Mouse (Mus musculus) erythroblast, embryonic 14.5 days (primary cell): ENCODE data around the gene Fars2. TPM values are rescaled to one million over a fixed set of nuclear protein-coding genes. Genes with fewer than 3 reads are reported as not detected.
A peak's percentile ranks its signal among the peaks of the same experiment; 100 is the strongest.

Experiments used
- H3K27me3 ChIP-seq: 2 replicates; pipeline ENCODE4 v1.6.1; 2012; ENCODE audit warnings: inconsistent platforms; ENCODE audit not compliant: control insufficient read depth
- H3K36me3 ChIP-seq: 2 replicates; pipeline ENCODE4 v1.6.1; 2012; ENCODE audit warnings: mild to moderate bottlenecking, inconsistent platforms; ENCODE audit not compliant: control insufficient read depth
- H3K4me1 ChIP-seq: 2 replicates; pipeline ENCODE4 v1.6.1; 2012; ENCODE audit warnings: inconsistent platforms; ENCODE audit not compliant: control insufficient read depth
- H3K4me3 ChIP-seq: replicated peaks from 2 replicates; pipeline ENCODE3; 2012; ENCODE audit warnings: moderate library complexity, mild to moderate bottlenecking, inconsistent platforms
- H3K9me3 ChIP-seq: 2 replicates; pipeline ENCODE4 v1.6.1; 2012; ENCODE audit warnings: low read length, inconsistent platforms, mixed read lengths; ENCODE audit not compliant: control insufficient read depth
- GATA1 ChIP-seq: IDR thresholded peaks from 2 replicates; pipeline ENCODE4 v1.6.1; 2012; ENCODE audit warnings: low read length, inconsistent platforms, mixed read lengths
- TAL1 ChIP-seq: IDR thresholded peaks from 3 replicates; pipeline ENCODE4 v1.6.1; 2012; ENCODE audit warnings: low read length, inconsistent platforms, mixed read lengths
- polyA plus RNA-seq: library from polyadenylated mRNA; stranded (reverse); fragments of >175 nt; gene quantifications from 2 replicates; pipeline ENCODE4 v1.2.3, GENCODE M21; 2012

Gene Fars2
- polyA plus RNA-seq, 1 experiment: 7.4 TPM

GRCm38 (mm10) chr13:36105591-36105990, 11.6 kb upstream of the Fars2 start:
- no peaks in the 10 kb centered on the region for H3K27me3 ChIP-seq
- H3K4me1 ChIP-seq: peaks cover 25% of the 10 kb centered on the region
- TF ChIP-seq TAL1: no peak
- no peak for TF ChIP-seq GATA1

GRCm38 (mm10) chr13:36108528-36108927, 8.7 kb upstream of the Fars2 start:
- H3K27me3 ChIP-seq: no peaks in the 10 kb centered on the region
- H3K9me3 ChIP-seq: no peaks in the 10 kb centered on the region
- TF ChIP-seq TAL1: no peak
- no peak for TF ChIP-seq GATA1
- no peak overlapping the region for H3K4me3 ChIP-seq
- peaks cover 32% of the 10 kb centered on the region for H3K4me1 ChIP-seq
- H3K36me3 ChIP-seq: peaks cover 29% of the 10 kb centered on the region

More at GRCm38 (mm10) chr13:36105591-36105990, 11.6 kb upstream of the Fars2 start:
- peaks cover 22% of the 10 kb centered on the region for H3K36me3 ChIP-seq
- no peak overlapping the region for H3K4me3 ChIP-seq
- H3K9me3 ChIP-seq: no peaks in the 10 kb centered on the region

- no peak overlapping the region for H3K4me3 ChIP-seq
- no peaks in the 10 kb centered on the region for H3K9me3 ChIP-seq
- peaks cover 52% of the 10 kb centered on the region for H3K4me1 ChIP-seq
- no peak for TF ChIP-seq GATA1
- TF ChIP-seq TAL1: no peak
- no peaks in the 10 kb centered on the region for H3K27me3 ChIP-seq
- peaks cover 27% of the 10 kb centered on the region for H3K36me3 ChIP-seq
Observed at GRCm38 (mm10) chr13:36111331-36111730, 5.9 kb upstream of the Fars2 start.

GRCm38 (mm10) chr13:36113181-36113580, 4.0 kb upstream of the Fars2 start:
- Histone ChIP-seq H3K9me3 (no peaks in the 10 kb centered on the region), H3K4me3 (no peak overlapping the region), H3K4me1 (peaks cover 56% of the 10 kb centered on the region), H3K36me3 (peaks cover 27% of the 10 kb centered on the region), H3K27me3 (no peaks in the 10 kb centered on the region)
- TF ChIP-seq GATA1 (no peak), TAL1 (no peak)

- H3K4me3 ChIP-seq: peak overlapping the region; percentile 73
- H3K4me1 ChIP-seq: peaks cover 65% of the 10 kb centered on the region
- H3K9me3 ChIP-seq: no peaks in the 10 kb centered on the region
- TF ChIP-seq GATA1: no peak
- no peak for TF ChIP-seq TAL1
- peaks cover 14% of the 10 kb centered on the region for H3K36me3 ChIP-seq
- H3K27me3 ChIP-seq: no peaks in the 10 kb centered on the region
Observed at GRCm38 (mm10) chr13:36116520-36117142, 581 bp upstream of the Fars2 start.

DNA sequence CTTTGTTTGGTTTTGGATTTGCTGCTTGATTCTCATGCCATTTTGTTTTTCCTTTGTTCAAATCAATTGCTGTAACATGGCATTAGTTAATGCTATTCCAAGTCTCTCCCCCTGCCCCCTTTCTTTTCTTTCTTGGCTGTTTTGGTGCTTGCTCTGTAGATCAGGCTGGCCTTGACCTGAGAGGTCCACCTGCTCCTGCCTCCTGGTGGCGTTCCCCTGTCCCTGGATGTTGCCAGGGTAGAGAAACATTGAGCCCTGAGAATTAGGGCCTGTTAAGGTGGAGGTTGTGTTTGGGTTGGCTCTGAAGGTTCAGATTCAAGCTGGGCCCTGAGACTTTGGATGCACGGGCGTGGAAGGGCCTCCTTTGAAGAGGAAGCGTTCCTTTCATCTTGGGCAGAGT, 2.5 kb downstream of the Fars2 start:
- H3K36me3 ChIP-seq: peaks cover 2% of the 10 kb centered on the region; the same call in 1 of the 2 replicates
- TF ChIP-seq GATA1: no peak
- TF ChIP-seq TAL1: no peak
- H3K27me3 ChIP-seq: no peaks in the 10 kb centered on the region
- H3K4me1 ChIP-seq: peaks cover 50% of the 10 kb centered on the region
- no peaks in the 10 kb centered on the region for H3K9me3 ChIP-seq
- H3K4me3 ChIP-seq: no peak overlapping the region

DNA sequence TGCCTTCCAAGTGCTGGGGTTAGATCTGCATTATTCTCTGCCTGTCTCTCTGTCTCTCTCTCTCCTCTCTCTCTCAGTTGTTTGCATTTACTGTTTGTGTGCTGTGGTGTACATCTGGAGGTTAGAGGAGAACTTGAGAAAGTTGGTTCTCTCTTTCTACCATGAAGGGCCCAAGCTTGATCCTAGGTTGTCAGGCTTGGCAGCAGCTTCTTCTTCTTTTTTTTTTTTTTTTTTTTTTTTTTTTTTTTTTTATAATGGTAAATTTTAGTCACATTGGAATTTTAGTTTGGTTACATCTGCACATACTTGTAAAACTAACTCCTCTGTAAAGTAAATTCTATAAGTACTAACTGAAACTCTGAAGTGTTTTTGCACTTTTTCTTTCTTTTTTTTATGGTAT, 3.4 kb downstream of the Fars2 start:
- no peak for TF ChIP-seq GATA1
- peaks cover 41% of the 10 kb centered on the region for H3K4me1 ChIP-seq
- H3K27me3 ChIP-seq: no peaks in the 10 kb centered on the region
- no peak overlapping the region for H3K4me3 ChIP-seq
- no peaks in the 10 kb centered on the region for H3K9me3 ChIP-seq
- no peaks in the 10 kb centered on the region for H3K36me3 ChIP-seq

DNA sequence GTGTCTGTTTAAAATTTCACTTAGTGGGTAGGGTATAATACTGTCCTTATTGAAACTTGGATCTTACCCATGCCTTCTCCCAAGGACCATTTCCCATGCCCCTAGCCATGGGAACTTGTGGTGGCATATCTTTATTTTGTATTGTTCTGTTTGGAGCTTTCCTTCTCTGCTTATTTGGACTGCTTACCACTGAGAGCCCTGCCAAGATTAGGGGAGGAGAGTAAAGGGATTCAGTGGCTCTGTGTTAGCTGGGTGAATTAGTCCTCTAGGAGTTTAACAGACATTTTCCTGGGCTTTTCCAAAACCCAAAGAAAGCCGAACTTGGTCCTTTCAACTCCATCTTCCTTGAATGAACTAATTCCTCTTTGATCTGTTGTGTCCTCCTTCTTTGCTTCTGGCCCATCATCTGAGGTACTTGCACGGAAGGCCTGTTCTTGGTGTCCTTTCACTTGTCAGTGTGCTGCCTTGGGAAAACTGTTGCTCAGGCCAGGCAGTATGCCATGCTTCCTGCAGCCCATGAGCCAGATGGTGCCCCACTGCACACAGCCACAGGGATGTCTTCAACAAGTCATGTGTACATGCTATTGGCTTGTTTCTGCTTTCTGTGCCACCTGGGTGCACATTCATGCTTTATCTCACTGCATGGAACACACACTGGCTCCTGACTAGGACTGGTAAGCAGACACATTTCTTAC, 12.3 kb downstream of the Fars2 start:
- Histone ChIP-seq H3K4me1 (peaks cover 18% of the 10 kb centered on the region), H3K9me3 (peaks cover 2% of the 10 kb centered on the region; the same call in 1 of the 2 replicates), H3K4me3 (no peak overlapping the region), H3K36me3 (peaks cover 18% of the 10 kb centered on the region), H3K27me3 (no peaks in the 10 kb centered on the region)
- TF ChIP-seq GATA1 (no peak), TAL1 (no peak)

- H3K36me3 ChIP-seq: peaks cover 16% of the 10 kb centered on the region
Observed at GRCm38 (mm10) chr13:36131401-36131800, 14.2 kb downstream of the Fars2 start.

More at GRCm38 (mm10) chr13:36131401-36131800, 14.2 kb downstream of the Fars2 start:
- Histone ChIP-seq H3K4me3 (no peak overlapping the region), H3K9me3 (peaks cover 2% of the 10 kb centered on the region; the same call in 1 of the 2 replicates), H3K4me1 (peaks cover 26% of the 10 kb centered on the region), H3K27me3 (no peaks in the 10 kb centered on the region)
- TF ChIP-seq GATA1 (no peak), TAL1 (no peak)
